Mouse (Mus musculus) naive thymus-derived CD4-positive, alpha-beta T cell, adult 2 months (primary cell): ENCODE measurements at regions not wholly inside any gene's neighbourhood (a gene's known extent, or its start where the extent isn't known, plus 50 kb on each side); places are given as distances from the start of the nearest gene placed in this dataset.

ENCODE experiments used
- DNase-seq: peaks from one replicate; pipeline ENCODE4 v3.0.0-alpha.2; 2011; ENCODE audit warnings: low read depth

- DNase-seq = no peak
Observed at GRCm38 (mm10) chr13:115427091-115428033, 325.6 kb upstream of the Itga1 start.

- no peak for DNase-seq
Observed at GRCm38 (mm10) chr13:115425610-115426562, 324.1 kb upstream of the Itga1 start.

- no peak for DNase-seq
Observed at GRCm38 (mm10) chr13:115423761-115424160, 322.0 kb upstream of the Itga1 start.

- no peak for DNase-seq
Observed at GRCm38 (mm10) chr13:115421483-115421882, 319.7 kb upstream of the Itga1 start.

GRCm38 (mm10) chr13:115417829-115418228, 316.1 kb upstream of the Itga1 start:
- no peak for DNase-seq

GRCm38 (mm10) chr13:115413721-115414531, 312.2 kb upstream of the Itga1 start:
- no peak for DNase-seq

GRCm38 (mm10) chr13:115405916-115406315, 304.2 kb upstream of the Itga1 start:
- no peak for DNase-seq

- no peak for DNase-seq
Observed at GRCm38 (mm10) chr13:115400706-115401215, 299.0 kb upstream of the Itga1 start.

- DNase-seq = no peak
Observed at GRCm38 (mm10) chr13:115379682-115380081, 277.9 kb upstream of the Itga1 start.

GRCm38 (mm10) chr13:115376180-115376880, 274.6 kb upstream of the Itga1 start:
- DNase-seq = no peak

GRCm38 (mm10) chr13:115361457-115361856, 259.7 kb upstream of the Itga1 start:
- DNase-seq = no peak

- DNase-seq = no peak
Observed at GRCm38 (mm10) chr13:115347022-115347398, 245.2 kb upstream of the Itga1 start.

- DNase-seq = no peak
Observed at GRCm38 (mm10) chr13:115346115-115347021, 244.6 kb upstream of the Itga1 start.

- DNase-seq = no peak
Observed at GRCm38 (mm10) chr13:115329000-115329960, 227.5 kb upstream of the Itga1 start.

GRCm38 (mm10) chr13:115326294-115326693, 224.5 kb upstream of the Itga1 start:
- DNase-seq = no peak

GRCm38 (mm10) chr13:115316681-115317080, 214.9 kb upstream of the Itga1 start:
- no peak for DNase-seq

GRCm38 (mm10) chr13:115308586-115308985, 206.8 kb upstream of the Itga1 start:
- DNase-seq = no peak

- DNase-seq = no peak
Observed at GRCm38 (mm10) chr13:115287371-115287770, 185.6 kb upstream of the Itga1 start.

GRCm38 (mm10) chr13:115266164-115266563, 164.4 kb upstream of the Itga1 start:
- DNase-seq = no peak
